Mouse (Mus musculus) midbrain, embryonic 15.5 days (tissue): Measurements from ENCODE around the gene Ppp1r18. TPM values are rescaled to one million over a fixed set of nuclear protein-coding genes. Genes with fewer than 3 reads are reported as not detected.
A peak's percentile ranks its signal among the peaks of the same experiment; 100 is the strongest.

Experiments
- ATAC-seq: fragments of 200-750 bp; cut with Nextera tagmentation; replicated peaks from 2 replicates; pipeline ENCODE4 v1.8.0; 2017; ENCODE audit warnings: moderate TSS enrichment
- H3K27ac ChIP-seq: fragments of 300-500 bp; sonication (generic); 2 replicates; pipeline ENCODE4 v1.5.1; 2015; ENCODE audit warnings: mild to moderate bottlenecking, inconsistent platforms
- H3K27me3 ChIP-seq: fragments of 300-500 bp; sonication (generic); replicated peaks from 2 replicates; pipeline ENCODE4 v1.6.1; 2015; ENCODE audit warnings: inconsistent platforms
- H3K36me3 ChIP-seq: fragments of 300-500 bp; sonication (generic); replicated peaks from 2 replicates; pipeline ENCODE4 v1.6.1; 2015; ENCODE audit warnings: inconsistent platforms
- H3K4me1 ChIP-seq: fragments of 300-500 bp; sonication (generic); 2 replicates; pipeline ENCODE4 v1.6.1; 2015; ENCODE audit warnings: inconsistent platforms
- H3K4me2 ChIP-seq: fragments of 300-500 bp; sonication (generic); 2 replicates; pipeline ENCODE4 v1.6.1; 2015; ENCODE audit warnings: inconsistent platforms, mild to moderate bottlenecking, moderate library complexity
- H3K4me3 ChIP-seq: fragments of 300-500 bp; sonication (generic); 2 replicates; pipeline ENCODE4 v1.5.1; 2015; ENCODE audit warnings: mild to moderate bottlenecking, inconsistent platforms
- H3K9ac ChIP-seq: fragments of 300-500 bp; sonication (generic); 2 replicates; pipeline ENCODE4 v1.6.1; 2015; ENCODE audit warnings: mild to moderate bottlenecking, inconsistent platforms
- H3K9me3 ChIP-seq: fragments of 300-500 bp; sonication (generic); 2 replicates; pipeline ENCODE4 v1.6.1; 2016; ENCODE audit warnings: inconsistent platforms
- WGBS: fragments of 180-500 bp; shearing (Covaris S2); methylation state at CpG from one replicate; pipeline ENCODE4 v1.1.7; 2015; ENCODE audit warnings: mixed read lengths; 5-methylcytosine and 5-hydroxymethylcytosine counted together
- polyA plus RNA-seq: library from polyadenylated mRNA; unstranded; fragments of >200 nt; fragmentation: Nextera tagmentation; extraction: Ambion mirVana; gene quantifications from 2 replicates; pipeline ENCODE4 v1.2.1, GENCODE M21; 2015

Ppp1r18 gene
- polyA plus RNA-seq, 1 experiment from 2014 or later = 20.3 TPM

DNA sequence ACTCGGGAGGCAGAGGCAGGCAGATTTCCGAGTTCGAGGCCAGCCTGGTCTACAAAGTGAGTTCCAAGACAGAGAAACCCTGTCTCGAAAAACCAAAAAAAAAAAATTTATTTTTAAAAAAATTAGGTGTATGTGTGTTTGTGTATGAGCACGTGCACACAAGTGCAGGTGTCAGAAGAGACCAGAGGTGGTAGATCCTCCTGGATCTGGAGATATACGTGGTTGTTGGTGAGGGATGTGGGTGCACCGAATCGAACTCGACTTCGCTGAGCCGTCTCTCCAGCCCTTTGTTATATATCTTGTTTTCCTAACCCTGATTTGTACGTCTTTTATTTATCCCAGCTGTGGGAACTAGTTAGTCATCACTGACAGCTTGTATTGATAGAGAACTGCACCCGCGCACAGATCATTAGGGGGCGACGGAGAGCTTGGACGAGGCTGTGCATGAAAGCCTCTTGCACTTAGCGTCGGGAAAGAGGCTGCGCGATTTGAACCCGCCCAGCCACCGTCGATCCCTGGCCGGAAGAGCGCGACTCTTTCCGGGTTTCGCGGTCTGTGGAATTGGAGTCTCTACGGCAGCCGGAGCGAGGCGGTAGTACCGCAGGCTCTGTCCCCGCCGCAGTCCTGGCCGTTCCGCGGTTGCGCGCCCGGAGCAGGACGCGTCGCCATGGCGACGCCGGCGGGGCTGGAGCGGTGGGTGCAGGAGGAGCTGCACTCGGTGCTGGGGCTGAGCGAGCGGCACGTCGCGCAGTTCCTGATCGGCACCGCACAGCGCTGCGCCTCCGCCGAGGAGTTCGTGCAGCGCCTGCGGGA, 14.1 kb downstream of the Ppp1r18 start, which contains the start of gene Dhx16:
Gene Dhx16, plus strand, starts transcription at position 575 of the 813 bp plus-strand sequence.
- Histone ChIP-seq H3K9me3 (no peaks in the 10 kb centered on the region), H3K27me3 (no peaks in the 10 kb centered on the region), H3K9ac (peak within 1 kb of the TSS; percentile 88), H3K4me1 (peaks cover 16% of the 10 kb centered on the region), H3K4me3 (peak within 1 kb of the TSS; percentile 94), H3K4me2 (peak within 1 kb of the TSS; percentile 75), H3K27ac (peak within 1 kb of the TSS; percentile 83), H3K36me3 (peaks cover 31% of the 10 kb centered on the region)
- 6% methylated on average over 66 of the region's 66 CpGs for WGBS
- peak; percentile 90 for ATAC-seq

- WGBS = 93% methylated on average over 17 of the region's 17 CpGs
- ATAC-seq = no peak
- H3K36me3 ChIP-seq = peaks cover 48% of the 10 kb centered on the region
- H3K4me1 ChIP-seq = peaks cover 16% of the 10 kb centered on the region
- no peak overlapping the region for H3K4me2 ChIP-seq
- no peak overlapping the region for H3K9ac ChIP-seq
- H3K27me3 ChIP-seq = no peaks in the 10 kb centered on the region
- H3K27ac ChIP-seq = no peak overlapping the region
- no peak overlapping the region for H3K4me3 ChIP-seq
- H3K9me3 ChIP-seq = no peaks in the 10 kb centered on the region
These were observed 17.5 kb downstream of the Ppp1r18 start for GRCm38 (mm10) chr17:35882924-35883323.

DNA sequence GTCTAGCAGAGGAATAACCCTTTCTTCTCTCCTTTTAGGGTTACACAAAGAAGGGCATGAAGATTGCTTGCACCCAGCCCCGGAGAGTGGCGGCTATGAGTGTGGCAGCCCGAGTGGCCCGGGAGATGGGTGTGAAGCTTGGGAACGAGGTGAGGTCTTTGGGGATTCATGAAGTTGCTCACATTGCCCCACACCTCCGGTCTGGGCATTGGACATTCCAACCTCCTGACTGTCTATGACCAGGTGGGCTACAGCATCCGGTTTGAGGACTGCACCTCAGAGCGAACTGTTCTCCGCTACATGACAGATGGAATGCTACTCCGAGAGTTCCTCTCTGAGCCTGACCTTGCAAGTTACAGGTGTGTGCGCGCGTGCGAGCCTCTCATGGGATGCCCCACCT, 18.4 kb downstream of the Ppp1r18 start:
- Histone ChIP-seq H3K4me3 (no peak overlapping the region), H3K4me2 (no peak overlapping the region), H3K27me3 (no peaks in the 10 kb centered on the region), H3K9me3 (no peaks in the 10 kb centered on the region), H3K4me1 (peaks cover 16% of the 10 kb centered on the region), H3K27ac (no peak overlapping the region), H3K9ac (no peak overlapping the region), H3K36me3 (peaks cover 55% of the 10 kb centered on the region)
- 97% methylated on average over 14 of the region's 14 CpGs for WGBS
- no peak for ATAC-seq

GRCm38 (mm10) chr17:35887725-35888124, 22.3 kb downstream of the Ppp1r18 start:
- Histone ChIP-seq H3K9me3 (no peaks in the 10 kb centered on the region), H3K27me3 (no peaks in the 10 kb centered on the region), H3K4me3 (no peak overlapping the region), H3K9ac (no peak overlapping the region), H3K4me2 (no peak overlapping the region), H3K36me3 (peaks cover 83% of the 10 kb centered on the region), H3K27ac (no peak overlapping the region), H3K4me1 (no peaks in the 10 kb centered on the region)
- no peak for ATAC-seq
- 90% methylated on average over 11 of the region's 17 CpGs for WGBS

DNA sequence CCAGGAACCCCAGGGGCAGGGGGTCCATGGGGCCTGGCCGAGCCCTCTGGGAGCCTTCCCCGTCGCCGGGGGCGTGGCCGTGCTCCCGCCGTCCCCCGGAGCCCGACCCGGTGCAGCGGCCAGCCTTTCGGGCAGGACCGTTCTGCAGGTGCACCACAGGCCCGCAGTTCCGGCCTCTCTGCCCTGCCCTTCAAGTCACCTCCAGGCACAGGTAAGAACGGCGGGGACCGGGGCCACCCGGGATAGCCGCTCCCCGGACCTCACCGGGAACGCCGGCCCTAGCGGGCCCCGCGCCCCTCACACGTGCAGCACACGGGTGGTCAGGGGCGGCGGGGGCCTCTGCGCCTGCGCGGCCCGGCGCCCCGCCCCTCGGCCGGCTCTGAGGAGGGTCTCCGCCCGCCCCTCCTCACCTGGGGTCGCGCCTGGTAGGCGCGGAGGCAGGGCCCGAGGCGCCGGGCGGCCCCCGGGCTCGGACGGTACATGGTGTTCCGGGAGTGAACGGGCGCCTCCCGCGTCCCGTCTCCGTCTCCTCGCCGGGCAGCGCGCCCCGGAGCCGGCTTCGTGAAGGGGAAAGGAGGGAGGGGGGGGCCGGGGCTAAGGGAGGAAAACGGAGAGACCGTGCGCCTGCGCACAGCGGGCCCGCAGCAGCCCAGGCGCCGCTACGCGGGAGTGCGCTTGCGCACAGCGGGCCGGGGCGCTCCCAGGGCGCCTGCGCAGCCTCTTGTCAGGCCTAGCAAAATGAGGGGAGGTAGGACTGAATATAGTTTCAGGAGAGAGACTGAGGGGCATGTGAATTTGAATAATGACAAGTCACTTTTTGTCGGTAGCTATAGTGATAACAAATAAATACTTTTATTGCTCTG, 31.6 kb downstream of the Ppp1r18 start, which contains the start of gene 2310061I04Rik:
Gene 2310061I04Rik, minus strand, starts transcription at position 651 of the 863 bp plus-strand sequence.
- H3K4me3 ChIP-seq = peak within 1 kb of the TSS; percentile 68
- under 1% methylated on average over 85 of the region's 86 CpGs for WGBS
- H3K36me3 ChIP-seq = peaks cover 42% of the 10 kb centered on the region

DNA sequence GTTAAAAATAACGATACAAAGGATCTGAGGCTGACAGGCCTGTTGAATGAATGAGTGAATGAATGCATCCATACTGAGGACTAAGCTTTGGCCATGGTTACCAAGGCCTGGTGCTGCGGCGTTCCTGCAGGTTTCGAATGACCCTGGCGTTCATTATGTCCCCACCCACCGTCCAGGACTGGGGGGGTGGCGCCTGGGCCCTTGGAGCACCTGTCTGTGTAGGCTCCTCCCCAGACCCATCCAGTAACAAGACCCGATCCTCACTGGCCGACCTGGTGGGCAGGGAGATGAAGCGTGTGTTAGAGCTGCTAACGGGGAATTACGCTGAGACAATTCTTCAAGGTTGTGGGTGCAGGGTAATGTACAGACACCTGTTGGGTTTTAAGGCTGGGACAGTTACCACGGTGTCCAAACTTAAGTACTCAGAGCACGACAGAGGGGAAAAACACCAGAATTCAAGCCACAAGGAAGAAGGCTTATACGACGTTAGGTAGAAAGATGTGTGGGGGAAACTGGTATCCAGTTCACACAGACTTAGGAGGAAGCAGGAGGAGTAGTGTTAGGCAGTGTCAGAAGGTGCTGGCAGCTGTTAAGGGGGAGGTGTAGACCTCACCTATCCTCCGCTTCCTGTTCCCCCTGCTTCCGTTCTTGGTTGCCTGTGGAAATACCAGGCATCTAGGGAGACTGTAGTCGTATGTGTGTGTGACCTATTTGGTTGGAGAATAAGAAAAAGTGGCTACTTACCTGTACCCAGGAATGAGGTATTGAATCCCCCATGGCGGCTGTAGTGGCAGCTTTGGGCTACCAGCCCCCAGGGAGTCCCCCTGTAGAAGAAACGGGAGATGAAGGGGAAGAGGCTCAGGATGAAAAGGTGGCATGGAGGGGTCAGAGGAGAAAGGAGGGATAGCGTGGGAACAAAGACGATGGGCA, 32.5 kb downstream of the Ppp1r18 start:
- H3K27ac ChIP-seq = peak overlapping the region; percentile 98
- no peaks in the 10 kb centered on the region for H3K9me3 ChIP-seq
- H3K4me3 ChIP-seq = peak overlapping the region; percentile 68
- H3K27me3 ChIP-seq = no peaks in the 10 kb centered on the region
- WGBS = 44% methylated on average over 23 of the region's 23 CpGs
- peaks cover 39% of the 10 kb centered on the region for H3K36me3 ChIP-seq
- H3K4me2 ChIP-seq = peak overlapping the region; percentile 99
- peak overlapping the region; percentile 39 for H3K9ac ChIP-seq
- ATAC-seq = peak; percentile 59
- H3K4me1 ChIP-seq = peaks cover 21% of the 10 kb centered on the region

More for the DNA sequence above, 31.6 kb downstream of the Ppp1r18 start, which contains the start of gene 2310061I04Rik:
- H3K4me1 ChIP-seq = peaks cover 21% of the 10 kb centered on the region
- no peaks in the 10 kb centered on the region for H3K27me3 ChIP-seq
- H3K4me2 ChIP-seq = peak within 1 kb of the TSS; percentile 99
- H3K9me3 ChIP-seq = no peaks in the 10 kb centered on the region
- peak; percentile 93 for ATAC-seq
- H3K27ac ChIP-seq = peak within 1 kb of the TSS; percentile 98
- peak within 1 kb of the TSS; percentile 90 for H3K9ac ChIP-seq

DNA sequence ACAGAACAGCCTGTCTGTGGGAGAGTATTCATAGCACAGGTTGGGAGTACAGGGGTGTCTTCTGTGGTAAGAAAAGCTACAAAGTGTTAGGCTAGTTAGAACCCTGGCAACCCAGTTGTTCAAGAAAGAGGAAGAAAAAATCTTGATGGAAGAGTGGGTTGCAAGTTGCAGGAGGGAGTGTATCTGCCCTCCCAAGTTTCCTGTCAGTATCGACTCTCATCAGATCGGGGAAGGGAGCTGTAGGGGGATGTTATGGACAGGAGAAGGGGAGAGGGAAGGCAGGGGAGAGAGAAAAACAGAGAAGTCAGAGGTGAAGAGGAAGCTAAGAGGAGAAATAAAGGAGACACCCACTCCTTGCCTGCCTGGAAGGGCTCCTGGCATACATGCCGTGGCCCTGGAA, 35.2 kb downstream of the Ppp1r18 start:
- Histone ChIP-seq H3K4me2 (no peak overlapping the region), H3K36me3 (peaks cover 55% of the 10 kb centered on the region), H3K9ac (no peak overlapping the region), H3K27ac (no peak overlapping the region), H3K27me3 (no peaks in the 10 kb centered on the region), H3K4me3 (no peak overlapping the region), H3K9me3 (no peaks in the 10 kb centered on the region), H3K4me1 (peaks cover 18% of the 10 kb centered on the region)
- 96% methylated on average over 3 of the region's 3 CpGs for WGBS
- ATAC-seq = no peak

DNA sequence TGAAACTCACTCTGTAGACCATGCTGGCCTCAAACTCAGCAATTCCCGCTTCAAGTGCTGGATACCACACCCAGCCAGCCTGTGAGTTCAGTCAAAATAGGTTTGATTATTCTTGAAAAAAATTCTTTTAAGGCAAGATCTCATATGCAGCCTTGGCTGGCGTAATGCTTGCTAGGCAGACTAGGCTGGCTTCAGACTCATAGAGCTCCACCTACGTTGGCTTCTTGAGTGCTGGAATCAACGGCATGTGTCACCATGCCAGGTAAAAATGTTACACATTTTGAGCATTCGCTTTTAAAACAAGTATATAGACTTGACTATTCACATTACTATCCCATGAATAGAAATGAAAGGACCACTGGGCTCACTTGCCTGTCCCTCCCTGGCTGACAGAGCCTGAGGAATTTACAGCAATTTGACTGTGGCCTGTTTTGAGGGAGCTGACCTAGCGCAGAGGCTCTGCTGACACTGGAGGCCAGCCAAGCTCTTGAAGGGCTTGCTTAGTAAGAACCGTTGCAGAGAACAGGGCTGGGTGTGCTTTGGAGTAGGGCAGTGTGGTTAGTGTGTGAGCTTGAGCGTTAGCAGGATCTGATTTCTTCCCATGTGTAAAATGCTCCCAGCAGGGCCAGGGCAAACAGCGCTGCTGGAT, 38.1 kb downstream of the Ppp1r18 start:
- H3K4me1 ChIP-seq = peaks cover 18% of the 10 kb centered on the region
- H3K4me2 ChIP-seq = no peak overlapping the region
- H3K27me3 ChIP-seq = no peaks in the 10 kb centered on the region
- no peaks in the 10 kb centered on the region for H3K9me3 ChIP-seq
- no peak overlapping the region for H3K27ac ChIP-seq
- H3K36me3 ChIP-seq = peaks cover 61% of the 10 kb centered on the region
- no peak overlapping the region for H3K4me3 ChIP-seq
- no peak for ATAC-seq
- no peak overlapping the region for H3K9ac ChIP-seq
- 93% methylated on average over 9 of the region's 9 CpGs for WGBS

GRCm38 (mm10) chr17:35903992-35904355, 38.6 kb downstream of the Ppp1r18 start:
- H3K27ac ChIP-seq = no peak overlapping the region
- peaks cover 60% of the 10 kb centered on the region for H3K36me3 ChIP-seq
- H3K4me3 ChIP-seq = no peak overlapping the region
- 82% methylated on average over 4 of the region's 4 CpGs for WGBS
- H3K9me3 ChIP-seq = no peaks in the 10 kb centered on the region
- H3K27me3 ChIP-seq = no peaks in the 10 kb centered on the region
- peaks cover 23% of the 10 kb centered on the region for H3K4me1 ChIP-seq
- H3K9ac ChIP-seq = no peak overlapping the region
- ATAC-seq = no peak
- H3K4me2 ChIP-seq = no peak overlapping the region

DNA sequence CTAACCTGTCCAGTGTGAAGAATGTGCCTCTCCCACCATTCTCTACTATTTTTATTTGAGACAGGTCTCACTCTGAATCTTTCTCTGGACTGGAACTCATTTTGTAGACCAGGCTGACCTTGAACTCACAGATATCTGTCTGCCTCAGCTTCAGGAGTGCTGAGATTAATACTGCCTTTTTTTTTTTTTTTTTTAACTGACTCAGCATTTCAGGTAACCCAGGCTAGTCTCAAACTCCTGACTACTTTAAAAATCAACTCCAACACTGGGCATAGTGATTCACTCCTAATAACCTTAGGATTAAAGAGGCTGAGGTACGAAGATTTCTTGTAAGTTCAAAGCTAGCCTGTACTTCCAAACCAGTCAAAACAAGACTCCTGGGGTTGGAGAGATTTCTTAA, 40.2 kb downstream of the Ppp1r18 start:
- Histone ChIP-seq H3K27me3 (no peaks in the 10 kb centered on the region), H3K9ac (no peak overlapping the region), H3K9me3 (no peaks in the 10 kb centered on the region), H3K4me2 (no peak overlapping the region), H3K4me1 (peaks cover 31% of the 10 kb centered on the region), H3K36me3 (peaks cover 48% of the 10 kb centered on the region), H3K27ac (no peak overlapping the region), H3K4me3 (no peak overlapping the region)
- ATAC-seq = no peak
- 94% methylated on average over 1 of the region's 1 CpGs for WGBS

DNA sequence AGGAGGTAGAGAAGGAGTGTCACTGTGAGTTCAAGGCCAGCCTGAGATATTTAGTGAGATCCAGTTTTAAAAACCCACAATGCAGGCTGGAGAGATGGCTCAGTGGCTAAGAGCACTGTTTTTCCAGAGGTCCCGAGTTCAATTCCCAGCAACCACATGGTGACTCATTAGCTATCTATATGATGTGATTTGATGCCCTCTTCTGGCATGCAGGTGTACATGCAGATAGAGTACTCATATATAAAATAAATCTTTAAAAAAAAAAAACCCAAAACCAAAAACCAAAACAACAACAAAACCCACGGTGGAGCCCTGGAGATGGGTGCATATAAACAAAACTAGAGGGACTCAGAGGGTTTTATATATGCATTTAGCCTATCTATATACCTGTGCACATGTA, 42.2 kb downstream of the Ppp1r18 start:
- ATAC-seq = no peak
- Histone ChIP-seq H3K27me3 (no peaks in the 10 kb centered on the region), H3K4me2 (peak overlapping the region; percentile 88; the same call in 1 of the 2 replicates), H3K36me3 (peaks cover 36% of the 10 kb centered on the region), H3K4me3 (no peak overlapping the region), H3K4me1 (peaks cover 31% of the 10 kb centered on the region), H3K9me3 (no peaks in the 10 kb centered on the region), H3K9ac (no peak overlapping the region), H3K27ac (no peak overlapping the region)
- WGBS = 82% methylated on average over 2 of the region's 2 CpGs
